Mouse (Mus musculus) cerebellum, adult 2 months (tissue): Measurements from ENCODE around the gene 4930469K13Rik.

Experiments
- CTCF ChIP-seq: fragments of 200-500 bp; IDR thresholded peaks from 2 replicates; pipeline ENCODE4 v1.5.1; 2011; ENCODE audit warnings: low read depth, mild to moderate bottlenecking, control low read depth, low read length, moderate library complexity, borderline replicate concordance; ENCODE audit not compliant: insufficient read depth
- POLR2A ChIP-seq: fragments of 200-500 bp; IDR thresholded peaks from 2 replicates; pipeline ENCODE4 v1.6.1; 2011; ENCODE audit warnings: low read length, control low read depth, borderline replicate concordance; ENCODE audit not compliant: insufficient read depth

DNA sequence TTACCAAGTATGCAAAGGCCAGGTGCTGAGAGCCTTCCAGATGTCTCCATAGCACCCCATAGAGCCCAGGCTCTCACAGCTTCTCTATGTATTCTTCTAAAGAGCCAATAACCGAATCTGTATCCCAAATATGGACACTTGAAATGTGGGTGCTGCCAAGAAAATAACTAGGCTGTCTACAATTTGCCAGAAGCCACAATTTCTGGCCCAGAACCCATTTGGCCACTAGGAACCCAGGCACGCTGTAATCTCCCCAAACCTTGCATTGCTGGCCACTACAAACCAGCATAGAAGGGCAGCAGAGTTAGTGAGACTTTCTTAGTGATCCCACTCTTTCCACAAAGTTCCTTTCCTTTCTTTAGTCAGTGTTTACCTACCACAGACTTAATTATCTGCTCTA is 123.2 kb downstream of the 4930469K13Rik start:
- TF ChIP-seq CTCF (no peak), POLR2A (no peak)
